Mouse (Mus musculus): Measurements from ENCODE around the gene Pdzd2. TPM values are rescaled to one million over a fixed set of nuclear protein-coding genes. Genes with fewer than 3 reads are reported as not detected.
A peak's percentile ranks its signal among the peaks of the same experiment; 100 is the strongest.

The Pdzd2 gene
- total RNA-seq, 2 experiments from 2014 or later = 136 to 185 TPM

DNA sequence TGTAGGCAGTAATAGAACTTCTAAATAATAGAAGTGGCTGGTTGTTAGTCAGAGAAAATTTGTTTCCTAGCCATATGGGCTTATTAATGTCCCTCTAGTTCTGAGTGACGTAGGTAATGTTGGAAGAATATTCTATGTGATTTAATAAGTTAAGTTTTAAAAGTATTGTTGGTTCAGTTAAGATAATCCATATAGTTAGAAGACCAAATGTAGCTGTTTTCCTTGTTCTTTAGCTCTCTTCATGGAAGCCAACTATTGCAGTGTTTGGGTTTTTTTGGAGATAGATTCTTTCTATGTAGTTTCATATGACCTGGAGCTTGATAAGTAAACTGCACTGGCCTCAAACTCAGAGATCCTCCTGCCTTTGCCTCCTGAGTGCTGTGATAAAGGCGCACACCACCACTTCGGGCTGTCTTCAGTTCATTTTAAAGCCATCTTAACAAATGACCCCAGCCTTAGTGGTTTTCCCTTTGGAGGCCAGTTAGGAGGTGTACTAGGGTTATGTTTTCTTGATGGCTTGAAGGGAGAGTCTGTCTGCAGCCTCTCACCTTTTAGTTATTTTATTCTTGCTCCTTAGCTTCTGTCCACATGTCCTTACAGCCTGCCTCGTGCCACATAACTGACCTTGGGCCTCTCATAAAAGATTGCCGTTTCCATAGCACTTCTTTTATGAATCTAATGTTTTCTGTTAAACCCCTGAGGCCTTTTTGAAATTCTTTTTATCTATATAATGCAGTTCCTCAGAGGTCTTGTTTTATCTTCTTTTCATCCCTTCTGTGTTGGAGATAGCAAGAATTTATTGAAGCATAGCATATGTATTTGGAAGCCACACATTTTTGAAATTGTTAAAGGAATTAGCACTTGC is 399.0 kb downstream of the Pdzd2 start:
- intact Hi-C loops (cut with DNase I) = no loop called here
- no peak for DNase-seq

DNA sequence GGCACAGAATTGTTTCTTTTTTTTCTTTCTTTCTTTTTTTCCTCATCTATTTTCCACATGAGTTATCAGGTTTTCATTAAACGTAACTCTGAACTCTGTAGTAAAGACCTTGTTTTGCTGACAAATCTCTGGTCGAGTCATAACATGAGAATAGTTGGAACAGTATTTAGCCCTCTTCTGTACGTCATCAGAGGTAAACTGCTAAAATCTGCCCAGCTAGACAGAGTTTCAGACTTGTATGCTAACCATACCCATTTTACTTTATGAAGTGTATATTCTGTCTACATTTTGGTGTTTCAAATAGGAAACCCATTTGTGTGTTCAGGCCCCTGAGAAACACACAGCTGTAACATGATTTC is 402.0 kb downstream of the Pdzd2 start:
- no peak for DNase-seq
- intact Hi-C loops (cut with DNase I) = no loop called here

DNA sequence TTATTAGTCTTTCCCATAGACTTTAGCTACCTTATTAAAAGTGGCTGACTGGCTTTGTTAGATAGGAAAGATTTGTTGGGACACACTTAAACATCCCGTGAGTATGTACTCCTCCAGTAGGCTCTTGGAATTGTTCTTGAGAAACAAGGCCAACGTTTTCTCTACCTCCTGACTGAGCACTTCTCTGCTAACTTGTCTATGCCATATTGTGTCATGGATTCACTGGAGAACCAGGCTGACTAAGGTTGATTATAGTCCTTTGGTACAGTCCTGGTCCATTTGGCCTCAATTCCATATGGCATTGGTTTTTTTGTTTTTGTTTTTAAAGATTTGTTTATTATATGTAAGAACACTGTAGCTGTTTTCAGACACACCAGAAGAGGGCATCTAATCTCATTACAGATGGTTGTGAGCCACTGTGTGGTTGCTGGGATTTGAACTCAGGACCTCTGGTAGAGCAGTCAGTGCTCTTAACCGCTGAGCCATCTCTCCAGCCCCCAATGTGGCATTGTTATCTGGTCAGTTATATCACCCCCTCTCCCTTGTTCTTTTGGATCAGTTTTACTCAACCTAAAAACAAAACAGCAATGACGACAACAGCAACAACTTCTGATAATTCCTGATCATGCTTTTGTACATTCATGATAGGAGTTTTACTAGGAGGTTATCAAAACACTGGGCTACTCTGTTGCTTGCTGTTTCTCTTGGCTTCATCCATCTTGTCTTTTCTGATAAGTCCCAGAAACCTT is 402.5 kb downstream of the Pdzd2 start:
- no peak for DNase-seq
- intact Hi-C loops (cut with DNase I) = no loop called here

GRCm38 (mm10) chr15:12334381-12334780 is 405.3 kb downstream of the Pdzd2 start:
- DNase-seq = no peak
- intact Hi-C loops (cut with DNase I) = no loop called here

DNA sequence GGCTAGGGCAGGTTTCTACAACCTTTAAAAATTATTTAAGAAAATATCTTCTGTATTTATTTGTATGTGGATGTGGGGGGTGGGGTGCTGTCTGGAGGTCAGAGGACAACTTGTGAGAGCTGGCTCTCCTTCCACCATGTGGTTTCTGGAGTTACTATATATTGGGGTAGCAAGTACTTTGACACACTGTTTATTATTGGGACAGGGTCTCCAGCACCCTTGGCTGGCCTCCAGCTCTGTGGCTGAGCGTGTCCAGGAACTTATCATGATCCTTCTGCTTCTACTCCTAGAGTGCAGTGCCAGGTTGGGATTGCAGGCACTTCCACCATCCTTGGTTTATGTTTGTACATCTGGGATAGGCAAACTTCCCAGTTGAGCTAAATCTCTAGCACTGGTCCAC is 408.4 kb downstream of the Pdzd2 start:
- no peak for DNase-seq
- intact Hi-C loops (cut with DNase I) = no loop called here

GRCm38 (mm10) chr15:12330892-12331291 is 408.8 kb downstream of the Pdzd2 start:
- intact Hi-C loops (cut with DNase I) = no loop called here
- no peak for DNase-seq

- intact Hi-C loops (cut with DNase I) = no loop called here
- no peak for DNase-seq
Observed at GRCm38 (mm10) chr15:12330389-12330788, 409.3 kb downstream of the Pdzd2 start.

DNA sequence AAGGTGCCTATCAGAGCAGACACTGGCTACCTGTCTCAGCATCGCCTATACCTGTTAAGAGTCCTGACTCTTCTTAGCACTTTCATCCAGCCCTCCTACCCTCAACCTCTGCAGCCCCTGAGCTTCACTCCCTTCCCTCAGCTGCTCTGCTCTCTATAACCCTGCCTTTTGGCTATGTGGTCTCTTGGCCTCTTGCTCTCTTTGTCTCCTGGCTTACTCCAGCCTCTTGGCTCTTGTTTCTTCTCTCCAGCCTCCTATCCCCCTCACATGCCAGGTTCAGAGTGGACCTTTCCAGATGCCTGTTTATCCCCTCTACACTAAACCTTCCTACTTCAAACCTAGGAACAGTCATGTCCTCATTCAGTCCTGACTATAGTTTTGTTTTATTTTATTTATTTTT is 415.4 kb downstream of the Pdzd2 start:
- peak in 1 of 2 experiments; percentile 28 for DNase-seq
- intact Hi-C loops (cut with DNase I) = loop anchor here (5.0 kb wide), 1 partner anchor 127 kb away; no protein-coding TSS in a partner anchor

DNA sequence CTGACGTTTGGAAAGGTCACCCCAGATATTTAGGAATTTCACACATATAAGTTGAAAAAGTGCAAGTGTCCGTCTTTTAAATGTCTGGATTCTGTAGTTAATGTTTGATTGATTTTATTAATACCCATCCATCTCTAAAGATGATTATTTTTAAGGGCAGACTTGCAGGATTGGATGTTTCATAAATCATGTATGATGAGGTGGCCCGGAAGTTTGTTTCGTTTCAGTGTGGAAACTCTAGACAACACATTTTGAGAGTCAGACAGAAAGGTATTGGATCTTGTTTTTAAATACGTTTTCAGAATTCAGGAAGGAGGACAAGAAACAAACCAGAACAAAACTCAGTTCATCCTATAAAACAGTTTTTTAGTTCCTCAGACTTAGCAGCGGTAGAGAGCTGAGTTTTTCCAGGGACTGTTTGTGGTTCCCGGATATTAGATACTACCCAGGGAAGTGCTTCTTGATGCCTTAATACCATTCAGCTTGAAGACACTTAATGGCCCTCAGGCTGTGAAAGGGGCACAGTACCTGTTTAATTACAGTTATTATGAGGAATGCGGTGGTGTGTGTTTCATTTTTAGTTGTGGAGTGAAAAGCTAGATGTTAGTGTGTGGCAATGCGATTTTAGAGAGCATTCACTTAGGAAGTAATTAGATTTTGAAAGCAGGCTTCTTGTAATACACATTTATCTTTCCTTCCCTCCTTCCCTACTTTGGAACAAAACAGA is 416.9 kb downstream of the Pdzd2 start:
- DNase-seq = no peak
- intact Hi-C loops (cut with DNase I) = loop anchor here (5.0 kb wide), 1 partner anchor 126 kb away; no protein-coding TSS in a partner anchor

DNA sequence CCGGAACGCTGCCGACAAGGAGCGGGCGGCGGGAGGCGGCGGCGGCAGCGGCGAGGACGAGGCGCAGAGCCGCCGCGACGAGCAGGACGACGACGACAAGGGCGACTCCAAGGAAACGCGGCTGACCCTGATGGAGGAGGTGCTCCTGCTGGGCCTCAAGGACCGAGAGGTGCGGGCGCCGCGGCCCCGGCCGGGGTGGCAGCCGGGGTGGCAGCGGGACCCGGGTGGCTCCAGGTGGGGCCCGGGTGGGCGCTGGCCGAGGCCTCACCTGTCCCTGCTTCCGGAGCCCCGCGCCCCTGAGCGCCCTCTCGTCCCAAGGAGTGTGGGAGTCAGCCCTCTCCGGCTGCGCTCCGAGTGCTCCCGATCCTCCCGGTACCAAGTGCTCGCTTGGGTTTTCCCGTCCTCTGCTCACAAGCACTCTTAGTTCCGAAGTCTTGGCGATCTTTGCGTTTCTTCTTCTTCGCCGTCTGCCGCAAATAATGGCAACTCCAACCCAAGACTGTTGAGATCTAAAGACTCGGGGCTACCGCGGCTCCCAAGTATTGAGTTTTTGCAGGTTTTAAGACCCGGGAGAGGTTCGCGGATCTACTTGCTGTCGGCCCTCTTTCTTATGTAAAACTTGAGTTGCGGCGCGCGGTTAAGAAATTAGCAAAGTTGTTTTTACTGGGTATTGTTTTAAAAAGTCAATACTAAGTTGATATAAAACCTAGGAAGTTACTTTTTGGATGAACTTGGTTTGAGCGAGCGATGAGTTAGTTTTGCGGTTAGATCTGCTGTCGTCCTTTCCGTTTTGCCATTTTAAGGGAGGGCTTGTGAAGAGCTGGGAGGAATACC is 417.7 kb downstream of the Pdzd2 start, which contains the start of gene 1810049J17Rik:
Gene 1810049J17Rik, minus strand, starts transcription at position 112 of the 834 bp plus-strand sequence.
- peak in 1 of 2 experiments; percentile 61 for DNase-seq
- intact Hi-C loops (cut with DNase I) = loop anchor here (5.0 kb wide), 1 partner anchor 125 kb away; no protein-coding TSS in a partner anchor

DNA sequence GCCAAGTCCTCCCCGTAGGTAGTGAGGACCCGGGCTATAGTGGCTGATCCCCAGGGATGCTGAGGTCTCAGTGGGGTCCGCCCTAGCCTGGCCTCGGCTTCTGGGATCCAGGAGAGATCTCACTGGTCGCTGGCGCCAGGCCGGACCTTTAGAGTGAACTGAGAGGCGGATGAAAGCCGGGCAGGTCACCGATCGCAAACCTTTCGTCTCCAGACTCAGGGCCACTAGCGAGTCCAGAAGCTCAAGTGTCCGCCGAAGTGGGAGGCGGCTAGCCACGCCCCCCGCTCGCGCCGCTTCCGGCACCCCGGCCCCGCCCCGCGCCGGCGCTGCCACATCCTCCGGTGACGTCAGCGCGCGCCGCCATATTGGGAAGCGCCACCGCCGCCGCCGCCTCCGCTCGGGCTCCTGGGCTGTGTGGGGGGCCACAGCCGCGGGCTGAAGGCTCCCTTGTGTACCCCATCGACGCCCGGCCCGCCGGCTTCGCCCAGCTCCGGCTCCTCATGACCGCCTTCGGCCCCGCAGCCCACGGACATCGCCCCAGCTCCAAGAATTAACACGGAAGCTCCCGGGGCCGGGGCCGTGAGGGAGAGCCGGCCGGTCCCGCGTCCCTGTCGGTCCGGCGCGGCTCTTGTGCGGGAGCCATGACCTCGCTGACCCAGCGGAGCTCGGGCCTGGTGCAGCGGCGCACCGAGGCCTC is 418.5 kb downstream of the Pdzd2 start, which contains the start of gene Golph3:
Gene Golph3, plus strand, starts transcription at position 360 of the 697 bp plus-strand sequence.
- intact Hi-C loops (cut with DNase I) = loop anchor here (5.0 kb wide), 1 partner anchor 124 kb away; no protein-coding TSS in a partner anchor
- peak; percentile 98 to 99 for DNase-seq

DNA sequence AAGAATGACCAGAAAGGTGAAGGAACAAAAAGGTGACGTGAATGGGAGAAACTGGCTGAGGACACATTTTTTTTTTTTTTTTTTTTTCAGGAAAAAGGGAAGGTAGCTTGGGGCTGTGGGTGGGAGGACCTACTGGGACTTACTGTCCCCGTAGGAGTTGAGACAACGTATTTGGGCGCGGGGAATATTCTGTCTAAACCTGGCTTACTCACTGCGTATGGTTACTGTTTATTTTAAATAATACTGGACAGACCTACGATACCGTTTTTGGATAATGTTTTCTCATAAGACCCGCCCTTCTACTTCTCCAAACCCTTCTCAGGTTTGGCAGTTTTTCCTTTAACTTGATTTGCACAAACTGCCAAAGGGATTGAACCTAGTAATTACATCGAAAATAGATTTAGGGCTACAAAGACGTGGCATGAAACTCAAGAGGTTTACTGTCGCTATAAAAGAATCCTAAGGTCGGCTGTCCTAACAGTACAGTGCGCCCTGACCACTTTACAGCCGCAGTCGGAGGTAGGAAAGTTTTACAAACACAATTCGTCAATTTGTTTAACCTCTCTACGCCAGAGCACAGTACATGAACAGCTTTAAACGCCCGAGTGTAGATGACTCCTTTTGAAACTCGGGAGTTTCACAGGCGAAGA is 419.2 kb downstream of the Pdzd2 start:
- no peak for DNase-seq
- intact Hi-C loops (cut with DNase I) = loop anchor here (5.0 kb wide), 1 partner anchor 123 kb away; no protein-coding TSS in a partner anchor

DNA sequence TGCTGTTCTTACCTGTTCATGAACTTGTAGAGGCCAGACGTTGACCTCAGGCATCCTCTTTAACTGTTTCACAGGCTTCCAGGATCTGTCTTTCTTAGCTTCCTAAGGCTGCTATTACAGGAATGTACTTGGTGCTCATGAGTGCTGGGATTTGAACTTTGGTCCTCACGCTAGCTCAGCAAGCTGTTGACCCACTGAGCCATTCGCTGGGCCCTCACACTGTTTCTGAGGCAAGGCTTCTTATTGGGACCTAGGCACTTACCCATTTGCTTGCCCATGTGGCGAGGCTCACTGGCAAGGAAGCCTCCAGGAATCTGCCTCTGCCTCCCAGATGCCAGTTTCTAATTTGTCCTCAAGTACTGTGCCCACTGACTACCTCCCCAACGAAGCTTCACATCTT is 419.8 kb downstream of the Pdzd2 start:
- intact Hi-C loops (cut with DNase I) = loop anchor here (5.0 kb wide), 1 partner anchor 123 kb away; no protein-coding TSS in a partner anchor
- DNase-seq = no peak

- no peak for DNase-seq
- intact Hi-C loops (cut with DNase I) = no loop called here
Observed at GRCm38 (mm10) chr15:12318451-12318850, 421.3 kb downstream of the Pdzd2 start.

GRCm38 (mm10) chr15:12317290-12317689 is 422.4 kb downstream of the Pdzd2 start:
- intact Hi-C loops (cut with DNase I) = no loop called here
- no peak for DNase-seq

GRCm38 (mm10) chr15:12315996-12316395 is 423.7 kb downstream of the Pdzd2 start:
- no peak for DNase-seq
- intact Hi-C loops (cut with DNase I) = no loop called here

GRCm38 (mm10) chr15:12314584-12314983 is 425.1 kb downstream of the Pdzd2 start:
- no peak for DNase-seq
- intact Hi-C loops (cut with DNase I) = no loop called here

- no peak for DNase-seq
- intact Hi-C loops (cut with DNase I) = no loop called here
Observed at GRCm38 (mm10) chr15:12313255-12313654, 426.5 kb downstream of the Pdzd2 start.
